Mouse (Mus musculus): ENCODE measurements around the gene Mthfd1.

The Mthfd1 gene

DNA sequence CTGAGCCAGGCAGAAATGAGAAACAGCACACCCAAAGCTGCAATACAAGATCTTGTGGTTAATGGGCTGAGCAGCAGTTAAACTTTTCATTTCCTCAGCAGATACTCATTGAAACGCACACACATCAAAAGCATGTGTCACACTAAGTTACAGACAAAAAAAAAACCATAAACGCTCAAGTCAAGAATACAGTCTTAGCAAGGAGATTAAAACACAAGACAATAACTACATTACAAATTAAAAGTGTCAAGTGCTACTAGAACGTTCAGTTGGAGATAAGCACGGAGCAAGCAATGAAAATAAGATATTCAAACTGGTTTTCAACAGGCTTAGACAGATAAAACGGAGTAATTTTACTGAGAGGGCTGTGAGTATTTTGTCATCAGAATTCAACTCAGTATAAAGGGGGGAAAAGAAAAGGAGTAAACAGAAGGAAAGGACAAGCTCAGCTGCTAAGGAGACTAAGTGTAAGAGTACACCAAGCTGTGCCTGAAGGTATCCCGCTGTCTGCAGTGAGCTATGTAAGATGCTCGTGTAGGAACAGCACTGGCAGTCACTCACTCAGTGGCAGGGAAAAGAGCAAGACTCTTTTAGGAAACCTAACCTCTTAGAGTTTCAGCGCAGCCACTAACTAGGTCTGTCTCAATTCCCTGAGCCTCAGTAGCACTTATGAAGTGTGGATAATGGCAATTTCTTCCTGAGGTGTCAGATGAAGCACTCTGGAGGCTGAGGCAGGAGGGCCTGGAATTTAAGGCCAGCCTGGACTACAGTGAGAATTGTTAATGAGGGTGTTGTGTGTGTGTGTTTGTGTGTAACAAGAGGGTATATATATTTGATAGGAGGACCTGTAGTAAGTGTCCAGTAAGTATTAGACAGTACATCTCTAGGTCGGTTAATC is 106.6 kb downstream of the Mthfd1 start:
- no peak for DNase-seq

GRCm38 (mm10) chr12:76362303-76362676 is 107.2 kb downstream of the Mthfd1 start:
- no peak for DNase-seq

GRCm38 (mm10) chr12:76366276-76366675 is 111.2 kb downstream of the Mthfd1 start:
- DNase-seq: no peak

DNA sequence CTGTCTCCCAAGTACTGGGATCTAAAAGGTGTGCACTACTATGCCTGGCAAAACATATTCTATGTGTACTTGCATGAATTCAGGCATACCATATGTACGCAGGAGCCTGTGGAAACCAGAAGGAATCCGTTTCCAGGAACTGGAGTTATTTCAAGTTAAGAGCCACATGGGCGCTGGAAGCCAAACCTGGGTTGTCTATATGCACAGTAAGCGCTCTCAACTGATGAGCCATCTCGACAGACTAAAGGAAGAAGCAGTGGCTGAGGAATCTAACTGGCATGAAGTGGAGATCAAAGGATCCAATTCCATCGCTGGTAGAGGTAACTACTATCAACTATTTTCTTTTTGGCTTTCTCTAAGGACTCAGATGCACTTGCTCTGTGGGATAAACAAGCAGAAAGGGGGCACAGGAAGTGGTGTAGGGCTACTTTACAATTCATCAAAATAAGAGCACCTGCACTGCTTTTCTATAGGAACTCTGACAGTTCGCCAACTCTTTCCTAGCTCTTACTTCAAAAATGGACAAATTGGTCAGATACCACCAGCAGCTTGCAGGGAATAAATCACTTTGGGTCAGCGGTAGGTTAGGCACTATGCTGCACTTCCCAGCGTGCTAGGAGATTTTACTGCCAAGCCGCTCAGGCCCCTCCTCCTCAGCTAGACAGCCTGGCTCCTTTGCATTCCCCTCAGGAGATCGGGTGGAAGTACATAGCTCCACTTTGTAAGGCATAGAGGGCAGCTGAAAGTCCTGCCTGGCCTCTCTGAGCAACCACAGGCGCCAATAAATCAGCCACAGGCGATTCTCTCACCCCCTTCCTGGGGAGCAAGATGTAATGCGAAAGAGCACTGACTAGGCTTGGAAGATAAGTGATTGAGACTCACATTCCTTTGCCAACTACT is 112.2 kb downstream of the Mthfd1 start:
- DNase-seq: no peak

- no peak for DNase-seq
Measured at GRCm38 (mm10) chr12:76368201-76368789, 113.2 kb downstream of the Mthfd1 start.

GRCm38 (mm10) chr12:76368790-76369205 is 113.7 kb downstream of the Mthfd1 start:
- DNase-seq: peak; percentile 52

Measured in right cerebral cortex, postnatal 14 days (tissue).